Mouse (Mus musculus) ES-CJ7 (cell line): ENCODE data around the gene Adarb2.

Source experiments
- DNase-seq: peaks from one replicate; pipeline ENCODE4 v3.0.0; 2011; ENCODE audit warnings: low read depth, low spot score

Adarb2 gene

GRCm38 (mm10) chr13:8369868-8370387 lies 167.3 kb downstream of the Adarb2 start:
- no peak for DNase-seq

DNA sequence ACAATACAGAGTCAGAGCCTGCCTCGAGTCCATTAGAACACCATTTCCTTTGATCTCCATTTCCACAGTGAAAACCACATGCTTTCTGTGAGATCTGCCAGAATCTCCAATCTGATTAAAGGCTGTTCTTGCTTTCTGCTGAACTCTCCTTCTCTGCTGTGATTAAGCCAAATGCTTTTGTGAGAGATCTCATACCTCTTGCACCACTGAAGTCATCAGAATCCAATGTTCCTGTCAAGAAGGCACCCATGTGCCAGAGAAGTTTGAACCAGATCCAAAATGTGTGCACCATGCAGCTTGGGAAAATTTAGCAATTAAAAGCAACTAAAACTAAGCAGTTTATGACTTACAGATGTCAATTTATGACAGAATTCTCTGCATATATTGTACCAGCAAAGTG lies 185.9 kb downstream of the Adarb2 start:
- no peak for DNase-seq

DNA sequence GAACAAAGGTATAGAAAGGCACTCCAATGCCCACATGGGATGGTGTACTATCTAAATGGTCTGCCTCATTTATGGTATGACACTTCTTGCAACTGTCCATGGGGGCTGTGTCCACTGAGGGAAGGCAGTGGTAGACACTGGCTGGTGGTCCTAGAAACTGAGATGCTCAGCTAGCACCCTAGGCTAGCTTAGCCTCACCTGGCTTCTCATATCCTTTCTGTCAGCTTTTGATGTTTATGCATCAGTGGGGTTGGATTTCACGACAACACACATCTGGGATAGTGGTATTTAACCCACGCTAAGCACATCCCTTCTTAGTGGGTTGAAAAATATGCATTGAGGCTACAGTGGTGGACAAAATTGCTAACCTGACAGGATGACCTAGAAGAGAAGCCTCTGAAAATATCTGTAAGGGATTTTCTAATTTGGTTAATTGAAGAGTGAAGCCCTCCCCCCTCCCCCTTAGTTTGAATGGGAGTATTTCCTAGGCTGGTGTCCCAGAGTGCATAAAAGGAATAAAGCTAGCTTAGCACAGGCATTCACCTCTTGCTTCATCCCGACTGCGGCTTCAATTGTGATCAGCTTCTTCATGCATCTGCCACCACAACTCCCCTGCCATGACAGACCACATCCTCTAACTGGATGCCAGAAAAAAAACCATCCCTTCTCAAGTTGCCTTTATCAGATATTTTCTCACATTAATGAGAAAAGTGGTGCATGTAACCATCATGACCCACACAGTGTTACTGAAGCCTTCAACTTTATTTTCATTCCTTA lies 197.8 kb downstream of the Adarb2 start:
- DNase-seq = no peak

GRCm38 (mm10) chr13:8402324-8402873 lies 199.7 kb downstream of the Adarb2 start:
- DNase-seq = no peak

DNA sequence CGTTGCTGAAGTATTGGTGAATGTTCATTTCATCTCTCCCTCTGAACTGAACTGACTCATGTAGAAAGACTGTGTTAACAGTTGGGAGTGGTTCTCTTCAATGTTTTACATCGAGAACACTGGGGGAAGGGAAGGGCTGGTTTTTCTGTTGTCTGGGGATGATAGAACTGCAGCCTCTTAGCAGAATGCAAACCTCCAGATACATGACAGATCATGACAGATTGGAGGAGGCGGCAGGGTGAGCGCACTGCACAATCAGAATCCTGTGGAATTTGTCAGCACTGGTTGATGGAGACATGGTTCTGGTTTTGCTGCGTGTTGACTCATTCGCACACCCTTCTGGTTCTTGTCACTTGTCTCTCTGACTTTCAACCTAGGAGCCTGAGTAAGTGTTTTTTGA lies 203.4 kb downstream of the Adarb2 start:
- no peak for DNase-seq

- DNase-seq = no peak
Measured at GRCm38 (mm10) chr13:8410353-8411318, 208.0 kb downstream of the Adarb2 start.

- DNase-seq = no peak
Measured at GRCm38 (mm10) chr13:8424019-8424719, 221.5 kb downstream of the Adarb2 start.

GRCm38 (mm10) chr13:8439188-8439835 lies 236.6 kb downstream of the Adarb2 start:
- no peak for DNase-seq

- DNase-seq = no peak
Measured at GRCm38 (mm10) chr13:8445415-8445814, 242.7 kb downstream of the Adarb2 start.

DNA sequence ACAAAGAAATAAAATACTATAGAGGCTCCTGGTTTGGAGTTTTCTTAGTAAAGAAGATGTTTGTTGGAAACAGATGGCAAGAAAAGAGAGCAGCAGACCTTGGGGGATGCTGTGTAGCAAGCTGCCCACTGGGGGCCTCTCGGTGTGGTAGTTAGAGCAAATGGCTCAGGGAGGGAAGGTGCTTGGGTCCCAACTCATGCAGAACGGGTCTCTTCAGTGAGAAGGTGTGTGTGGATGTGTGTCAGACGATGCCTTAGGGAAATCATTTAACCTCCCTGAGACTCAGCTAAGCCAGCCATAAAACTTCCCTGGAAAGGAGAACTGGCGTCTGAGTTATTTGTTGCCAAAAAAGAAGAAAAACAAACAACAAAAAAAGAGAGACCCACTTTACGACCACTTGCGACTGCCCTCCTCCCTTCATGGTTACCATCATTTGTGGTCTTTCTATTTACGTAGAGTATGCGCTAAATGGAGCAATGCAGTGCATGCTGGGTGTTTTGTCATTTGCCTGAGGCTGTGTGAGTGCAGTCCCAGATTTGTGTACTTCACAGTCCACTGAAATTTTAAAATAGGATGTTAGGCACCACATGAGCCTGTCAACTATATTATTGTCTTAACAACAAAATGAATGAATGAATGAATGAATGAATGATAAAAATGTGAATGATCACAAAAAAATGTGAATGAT lies 245.7 kb downstream of the Adarb2 start:
- DNase-seq = no peak

- DNase-seq = no peak
Measured at GRCm38 (mm10) chr13:8451581-8451980, 248.9 kb downstream of the Adarb2 start.

- no peak for DNase-seq
Measured at GRCm38 (mm10) chr13:8456886-8457285, 254.2 kb downstream of the Adarb2 start.

DNA sequence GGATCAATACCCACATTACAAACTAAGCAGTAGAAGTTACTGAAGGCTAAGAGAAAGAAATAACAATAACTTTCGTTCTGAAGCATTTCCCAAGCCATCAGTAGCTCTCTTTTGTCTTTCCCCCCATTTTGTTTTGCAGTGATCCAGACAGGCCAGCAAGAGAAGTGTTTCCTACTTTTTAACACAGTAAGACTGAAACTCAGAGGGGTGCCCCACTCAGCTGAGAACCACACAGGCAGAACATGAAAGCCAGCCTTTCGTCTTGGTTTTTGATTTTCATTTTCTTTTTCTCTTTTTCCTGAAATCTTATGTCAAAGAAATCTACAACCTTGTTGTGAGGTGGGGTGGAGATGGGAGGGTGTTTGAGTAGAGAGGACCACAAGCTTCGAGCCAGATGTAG lies 255.2 kb downstream of the Adarb2 start:
- DNase-seq = no peak

GRCm38 (mm10) chr13:8467591-8468366 lies 265.1 kb downstream of the Adarb2 start:
- DNase-seq = peak; percentile 72

- no peak for DNase-seq
Measured at GRCm38 (mm10) chr13:8476237-8476636, 273.6 kb downstream of the Adarb2 start.

DNA sequence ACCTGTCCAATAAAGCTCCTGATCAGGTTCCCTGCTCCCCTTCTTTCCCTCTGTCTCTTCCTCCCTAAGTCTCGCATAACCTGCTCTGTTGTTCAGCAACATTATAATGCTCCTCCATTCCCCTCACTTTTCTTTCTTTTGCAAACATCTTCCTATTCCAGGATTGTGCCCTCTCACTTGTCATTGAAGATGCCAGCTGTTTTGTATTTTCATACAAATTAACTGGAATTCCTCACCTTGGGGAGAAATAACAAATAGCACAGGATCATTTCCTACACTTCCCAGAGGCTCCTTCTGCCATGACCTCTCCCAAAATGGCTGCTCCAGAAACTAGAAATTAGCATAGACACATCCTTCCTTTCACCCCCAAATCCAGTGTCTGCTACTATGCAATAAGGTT lies 276.1 kb downstream of the Adarb2 start:
- DNase-seq = peak; percentile 55

DNA sequence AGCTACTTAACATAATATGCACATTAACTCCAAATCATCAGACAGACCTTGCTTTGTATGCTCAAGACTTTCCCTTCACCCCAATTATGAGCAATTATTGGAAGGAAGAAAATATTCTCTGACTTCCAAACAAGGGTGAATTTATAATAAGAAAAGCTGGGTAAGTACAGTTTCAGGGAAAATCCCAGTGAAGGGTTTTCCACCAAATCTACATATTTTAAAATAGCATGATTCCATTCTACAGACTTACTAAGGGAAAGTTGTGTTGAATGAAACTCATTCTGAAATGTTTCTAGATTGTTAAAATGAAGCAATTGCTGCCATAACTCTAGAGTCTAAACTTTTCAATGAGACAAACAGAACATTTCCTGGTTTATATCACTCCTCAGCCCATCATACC lies 277.3 kb downstream of the Adarb2 start:
- no peak for DNase-seq

DNA sequence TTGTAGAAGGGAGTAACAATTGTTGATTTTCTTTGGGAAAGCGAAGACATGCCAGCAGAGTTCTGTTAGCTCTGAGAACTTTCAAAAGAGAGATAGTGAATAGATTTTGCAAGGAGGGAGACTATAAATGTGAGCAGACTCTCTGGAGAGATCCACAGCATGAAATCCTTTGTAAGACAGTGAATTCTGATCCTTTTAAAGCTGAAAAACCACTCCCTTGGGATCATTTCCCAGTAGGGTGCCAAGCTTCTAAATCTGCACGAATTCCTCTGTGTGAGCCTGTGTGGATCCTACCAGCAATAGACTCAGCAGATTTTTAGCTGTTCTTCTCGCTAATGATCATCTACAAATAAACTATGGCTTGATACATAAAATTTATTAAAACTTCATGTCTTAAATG lies 278.7 kb downstream of the Adarb2 start:
- peak; percentile 15 for DNase-seq

DNA sequence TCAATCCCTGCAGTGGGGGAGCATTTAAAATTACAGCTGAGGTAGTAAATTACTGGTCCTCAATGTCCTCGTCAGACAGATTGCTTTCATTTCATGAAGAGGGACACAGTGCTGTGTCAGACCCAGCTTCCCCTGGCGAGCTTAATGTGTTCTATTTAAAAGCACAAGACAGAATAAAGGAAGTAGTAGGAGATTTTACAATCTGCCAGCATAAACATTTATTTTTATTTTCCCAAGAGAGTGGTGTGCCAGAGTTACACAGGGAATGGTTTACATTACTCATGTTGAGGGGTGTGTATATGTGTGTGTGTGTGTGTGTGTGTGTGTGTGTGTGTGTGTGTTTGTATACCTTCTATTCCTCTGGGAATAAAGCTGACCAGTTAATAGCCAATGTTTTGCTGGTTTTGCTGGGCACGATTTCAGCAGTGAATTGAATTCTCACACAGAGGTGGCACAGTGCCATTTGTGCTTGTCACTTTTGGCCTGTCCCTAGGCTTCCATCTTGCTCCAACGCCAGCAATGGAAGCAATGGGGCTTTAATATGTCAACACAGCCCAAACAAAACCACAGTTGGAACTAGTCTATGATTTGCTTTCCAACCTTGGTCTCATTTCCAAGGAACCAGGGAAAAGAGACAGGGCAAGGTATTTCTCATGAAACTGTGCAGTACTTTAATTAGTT lies 282.1 kb downstream of the Adarb2 start:
- DNase-seq = no peak
